Mouse (Mus musculus) CH12.LX (cell line): ENCODE data around the gene Arpp19. TPM values are rescaled to one million over a fixed set of nuclear protein-coding genes. Genes with fewer than 3 reads are reported as not detected.

Experiments used
- DNase-seq: peaks from one replicate; pipeline ENCODE4 v3.0.0-alpha.2; 2013; ENCODE audit errors: extremely low read depth
- H3K27ac ChIP-seq: 2 replicates; pipeline ENCODE4 v1.5.1; 2012; ENCODE audit warnings: low read depth, mild to moderate bottlenecking, control low read depth, moderate library complexity; ENCODE audit not compliant: insufficient read depth
- H3K27me3 ChIP-seq: replicated peaks from 2 replicates; pipeline ENCODE3; 2012; ENCODE audit warnings: inconsistent platforms
- H3K36me3 ChIP-seq, 2 experiments: replicated peaks in 1 of 2; 2 replicates each; pipeline versions ENCODE3 to v1.6.1; 2012; ENCODE audit warnings: inconsistent platforms in 1 of 2, low read length in 1 of 2, mild to moderate bottlenecking in 1 of 2, mixed read lengths in 1 of 2, moderate library complexity in 1 of 2; ENCODE audit not compliant: control insufficient read depth in 1 of 2, insufficient read depth in 1 of 2
- H3K4me1 ChIP-seq, 2 experiments: 2 replicates each; pipeline ENCODE4 v1.6.1; 2012; ENCODE audit warnings: inconsistent platforms in 1 of 2, moderate library complexity in 1 of 2; ENCODE audit not compliant: insufficient read depth in 2 of 2, control insufficient read depth in 1 of 2
- H3K4me2 ChIP-seq: 2 replicates; pipeline ENCODE4 v1.6.1; 2012; ENCODE audit warnings: low read depth, mild to moderate bottlenecking, control low read depth; ENCODE audit not compliant: poor library complexity, insufficient read depth, severe bottlenecking
- H3K4me3 ChIP-seq, 3 experiments: fragments of 150-350 bp in 1 of 3; sonication (generic) in 1 of 3; replicated peaks in 1 of 3; 2 replicates each; pipeline versions ENCODE3 to v1.5.1; 2011 to 2012; ENCODE audit warnings: low read depth in 2 of 3, low read length in 2 of 3, mild to moderate bottlenecking in 2 of 3, moderate library complexity in 2 of 3, control low read depth in 1 of 3, improper control_type of control experiment in 1 of 3, inconsistent platforms in 1 of 3, mixed read lengths in 1 of 3; ENCODE audit not compliant: poor library complexity in 1 of 3
- H3K79me2 ChIP-seq: replicated peaks from 2 replicates; pipeline ENCODE4 v1.6.1; 2012; ENCODE audit warnings: mild to moderate bottlenecking, moderate library complexity; ENCODE audit not compliant: control insufficient read depth, poor library complexity, insufficient read depth, severe bottlenecking; ENCODE audit errors: extremely low read depth
- H3K9ac ChIP-seq: 2 replicates; pipeline ENCODE4 v1.6.1; 2012; ENCODE audit warnings: low read depth, mild to moderate bottlenecking, control low read depth, moderate library complexity; ENCODE audit not compliant: insufficient read depth
- H3K9me3 ChIP-seq: replicated peaks from 2 replicates; pipeline ENCODE3; 2012; ENCODE audit warnings: low read length, inconsistent platforms, mixed read lengths
- BHLHE40 ChIP-seq: IDR thresholded peaks from 2 replicates; pipeline ENCODE4 v1.6.1; 2011; ENCODE audit warnings: mild to moderate bottlenecking, low read depth, low read length, improper control_type of control experiment
- CHD1 ChIP-seq: IDR thresholded peaks from 2 replicates; pipeline ENCODE4 v1.6.1; 2012; ENCODE audit warnings: low read depth, low read length, improper control_type of control experiment, inconsistent platforms
- CHD2 ChIP-seq: IDR thresholded peaks from 2 replicates; pipeline ENCODE4 v1.6.1; 2011; ENCODE audit warnings: low read length, improper control_type of control experiment
- CTCF ChIP-seq, 2 experiments: IDR thresholded peaks in 1 of 2; conservative IDR thresholded peaks in 1 of 2; 2 replicates each; pipeline ENCODE4 v1.5.1; 2011 to 2012; ENCODE audit warnings: low read depth in 2 of 2, low read length in 2 of 2, improper control_type of control experiment in 1 of 2, inconsistent platforms in 1 of 2, mild to moderate bottlenecking in 1 of 2, moderate library complexity in 1 of 2
- E2F4 ChIP-seq: IDR thresholded peaks from 2 replicates; pipeline ENCODE4 v1.6.1; 2011; ENCODE audit warnings: low read depth, low read length, improper control_type of control experiment; ENCODE audit not compliant: insufficient replicate concordance
- IRF4 ChIP-seq: IDR thresholded peaks from 2 replicates; pipeline ENCODE4 v1.6.1; 2014; ENCODE audit warnings: low read depth, mild to moderate bottlenecking, inconsistent platforms, low read length, improper control_type of control experiment
- MXI1 ChIP-seq: IDR thresholded peaks from 2 replicates; pipeline ENCODE4 v1.6.1; 2011; ENCODE audit warnings: mild to moderate bottlenecking, low read depth, low read length, improper control_type of control experiment
- NRF1 ChIP-seq: IDR thresholded peaks from 2 replicates; pipeline ENCODE4 v1.6.1; 2014; ENCODE audit warnings: low read depth, mild to moderate bottlenecking, inconsistent platforms, low read length, improper control_type of control experiment, moderate library complexity
- POLR2A ChIP-seq: IDR thresholded peaks from 2 replicates; pipeline ENCODE4 v1.6.1; 2011; ENCODE audit warnings: low read depth, mild to moderate bottlenecking, improper control_type of control experiment, low read length
- POLR2AphosphoS2 ChIP-seq: IDR thresholded peaks from 2 replicates; pipeline ENCODE4 v1.6.1; 2011; ENCODE audit warnings: low read depth, low read length, improper control_type of control experiment
- RCOR1 ChIP-seq: conservative IDR thresholded peaks from 2 replicates; pipeline ENCODE4 v1.6.1; 2012; ENCODE audit warnings: low read depth, mild to moderate bottlenecking, inconsistent platforms, low read length, improper control_type of control experiment
- UBTF ChIP-seq: IDR thresholded peaks from 2 replicates; pipeline ENCODE4 v1.6.1; 2012; ENCODE audit warnings: low read depth, mild to moderate bottlenecking, inconsistent platforms, low read length, improper control_type of control experiment, moderate library complexity
- ZKSCAN1 ChIP-seq: IDR thresholded peaks from 2 replicates; pipeline ENCODE4 v1.6.1; 2012; ENCODE audit warnings: low read depth, inconsistent platforms, low read length, improper control_type of control experiment, borderline replicate concordance
- ZMIZ1 ChIP-seq: IDR thresholded peaks from 2 replicates; pipeline ENCODE4 v1.6.1; 2012; ENCODE audit warnings: low read depth, mild to moderate bottlenecking, inconsistent platforms, low read length, improper control_type of control experiment
- dilution Hi-C: fragments of 300-500 bp; cut with MboI; formaldehyde crosslinking; loops from 2 replicates; pipeline ENCODE4 v1.14.3; 2020; ENCODE audit warnings: low sequenced_read_pairs; ENCODE audit not compliant: extremely low pct_unique_long_range_greater_than_20kb, extremely low pct_ligation_motif_present
- in situ Hi-C: fragments of 300-500 bp; cut with MboI; formaldehyde crosslinking; loops from 3 replicates; pipeline ENCODE4 v1.14.3; 2019; ENCODE audit warnings: low sequenced_read_pairs, low pct_ligation_motif_present, low pct_unique_long_range_greater_than_20kb, mixed read lengths
- polyA plus RNA-seq: library from polyadenylated mRNA; unstranded; fragments of >175 nt; gene quantifications from 2 replicates; pipeline ENCODE4 v1.2.1, GENCODE M21; 2012; ENCODE audit warnings: low read depth; ENCODE audit not compliant: insufficient read length
- total RNA-seq, 2 experiments: library from RNA; depleted of rRNA; stranded (reverse); fragments of 300-350 nt in 1 of 2; fragments of >200 nt in 1 of 2; gene quantifications; 2 replicates each; pipeline ENCODE4 v1.2.3; 2012 to 2014

Arpp19 gene
- total and polyA plus RNA-seq, 3 experiments = 194 to 479 (median 244) TPM

- peaks cover 5 to 64% of the 10 kb centered on the region in 2 experiments; a peak in 3 of 4 replicates for H3K4me1 ChIP-seq
- H3K27me3 ChIP-seq = no peaks in the 10 kb centered on the region
- no peaks in the 10 kb centered on the region for H3K9me3 ChIP-seq
- no peak overlapping the region for H3K4me3 ChIP-seq
- no peak overlapping the region for H3K4me2 ChIP-seq
- peaks cover 21 to 51% of the 10 kb centered on the region in 2 experiments for H3K36me3 ChIP-seq
- no peak for DNase-seq
- TF ChIP-seq BHLHE40 = no peak
- TF ChIP-seq RCOR1 = no peak
- TF ChIP-seq CTCF (conservative IDR thresholded peaks at IDR 0.05 in 1 of 2, IDR thresholded peaks at IDR 0.05 in 1 of 2; ENCODE audit: low read depth in 2 of 2, low read length in 2 of 2) = peak in 1 of 2 experiments; percentile 64; a peak in 2 of 4 replicates
- TF ChIP-seq NRF1 = no peak
- TF ChIP-seq ZKSCAN1 = no peak
- TF ChIP-seq CHD2 = no peak
- in situ Hi-C loops = no loop called here
- H3K9ac ChIP-seq = no peak overlapping the region
- dilution Hi-C loops = no loop called here
- peaks cover 83% of the 10 kb centered on the region for H3K79me2 ChIP-seq
- H3K27ac ChIP-seq = no peak overlapping the region
Measured at GRCm38 (mm10) chr9:75041840-75042525, 4.6 kb downstream of the Arpp19 start.

GRCm38 (mm10) chr9:75043191-75043590 lies 5.8 kb downstream of the Arpp19 start:
- Histone ChIP-seq H3K27ac (no peak overlapping the region), H3K79me2 (peaks cover 80% of the 10 kb centered on the region), H3K9me3 (no peaks in the 10 kb centered on the region), H3K4me3 (no peak overlapping the region), H3K4me1 (peaks cover 8 to 65% of the 10 kb centered on the region in 2 experiments), H3K4me2 (no peak overlapping the region), H3K9ac (no peak overlapping the region), H3K27me3 (no peaks in the 10 kb centered on the region), H3K36me3 (peaks cover 26 to 62% of the 10 kb centered on the region in 2 experiments)
- dilution Hi-C loops (no loop called here), in situ Hi-C loops (no loop called here)
- TF ChIP-seq MXI1 = no peak
- no peak for TF ChIP-seq IRF4
- TF ChIP-seq POLR2AphosphoS2 = no peak
- no peak for TF ChIP-seq CHD1
- TF ChIP-seq ZMIZ1 = no peak
- no peak for TF ChIP-seq NRF1
- TF ChIP-seq UBTF = no peak
- TF ChIP-seq CTCF (conservative IDR thresholded peaks at IDR 0.05 in 1 of 2, IDR thresholded peaks at IDR 0.05 in 1 of 2; ENCODE audit: low read depth in 2 of 2, low read length in 2 of 2) = no peak
- TF ChIP-seq POLR2A = no peak
- no peak for TF ChIP-seq E2F4
- no peak for DNase-seq
